Mouse (Mus musculus) G1E (cell line): ENCODE measurements around the gene Gm10271. TPM values are rescaled to one million over a fixed set of nuclear protein-coding genes. Genes with fewer than 3 reads are reported as not detected.

Experiments used
- ATAC-seq: 2 replicates; pipeline ENCODE4 v1.8.0; 2016; ENCODE audit warnings: mild to moderate bottlenecking; ENCODE audit not compliant: insufficient number of reproducible peaks, poor library complexity, low FRiP score, severe bottlenecking; ENCODE audit errors: extremely low read depth
- DNase-seq: peaks from one replicate; pipeline ENCODE4 v3.0.0; 2012; ENCODE audit warnings: low spot score
- H3K27me3 ChIP-seq: 2 replicates; pipeline ENCODE4 v1.6.1; 2012; ENCODE audit warnings: mild to moderate bottlenecking, low read length, inconsistent platforms; ENCODE audit not compliant: insufficient read depth
- H3K36me3 ChIP-seq: replicated peaks from 2 replicates; pipeline ENCODE3; 2012; ENCODE audit warnings: mild to moderate bottlenecking, inconsistent platforms
- H3K4me1 ChIP-seq: 2 replicates; pipeline ENCODE4 v1.6.1; 2012; ENCODE audit warnings: low read depth, low read length, inconsistent platforms, mixed read lengths; ENCODE audit not compliant: insufficient read depth
- H3K4me3 ChIP-seq: 2 replicates; pipeline ENCODE4 v1.5.1; 2012; ENCODE audit warnings: low read depth, mild to moderate bottlenecking, inconsistent platforms, low read length, moderate library complexity, mixed read lengths
- H3K9me3 ChIP-seq: replicated peaks from 2 replicates; pipeline ENCODE4 v1.6.1; 2012; ENCODE audit warnings: inconsistent platforms
- CTCF ChIP-seq: IDR thresholded peaks from 2 replicates; pipeline ENCODE4 v1.5.1; 2012; ENCODE audit warnings: low read depth, low read length, inconsistent platforms, mixed read lengths
- GATA1 ChIP-seq: IDR thresholded peaks from 2 replicates; pipeline ENCODE4 v1.6.1; 2012; ENCODE audit warnings: borderline replicate concordance, low read length, inconsistent platforms, mixed read lengths
- GATA2 ChIP-seq: IDR thresholded peaks from 2 replicates; pipeline ENCODE4 v1.6.1; 2012; ENCODE audit warnings: low read depth, low read length, inconsistent platforms, borderline replicate concordance
- POLR2AphosphoS5 ChIP-seq: IDR thresholded peaks from 2 replicates; pipeline ENCODE4 v1.6.1; 2012; ENCODE audit warnings: low read depth, low read length, inconsistent platforms; ENCODE audit not compliant: insufficient replicate concordance
- TAL1 ChIP-seq: conservative IDR thresholded peaks from 2 replicates; pipeline ENCODE4 v1.6.1; 2012; ENCODE audit warnings: low read depth, low read length, inconsistent platforms, mixed read lengths
- polyA plus RNA-seq: library from polyadenylated mRNA; stranded (reverse); fragments of >175 nt; gene quantifications from 2 replicates; pipeline ENCODE4 v1.2.3, GENCODE M21; 2012
- total RNA-seq, 2 experiments: library from RNA; stranded (forward) in 1 of 2; stranded (reverse) in 1 of 2; fragments of 200-1000 nt in 1 of 2; fragments of >200 nt in 1 of 2; fragmentation: Nextera tagmentation in 1 of 2; gene quantifications; 2 replicates each; pipeline ENCODE4 v1.2.3; 2014 to 2017

Gene Gm10271
- total and polyA plus RNA-seq, 3 experiments, result not detected

- peaks cover 15% of the 10 kb centered on the region; the same call in 1 of the 2 replicates for H3K27me3 ChIP-seq
- no peak for DNase-seq
- H3K4me1 ChIP-seq, result no peaks in the 10 kb centered on the region; the same call in 1 of the 2 replicates
- no peak for TF ChIP-seq TAL1
- no peak for TF ChIP-seq GATA2
- no peak for TF ChIP-seq GATA1
- TF ChIP-seq POLR2AphosphoS5, result no peak
- TF ChIP-seq CTCF, result no peak
- H3K4me3 ChIP-seq, result no peak overlapping the region
- ATAC-seq, result no peak
- H3K9me3 ChIP-seq, result no peaks in the 10 kb centered on the region
- H3K36me3 ChIP-seq, result no peaks in the 10 kb centered on the region
Measured at GRCm38 (mm10) chr10:116956483-116957158, 15.8 kb downstream of the Gm10271 start.

GRCm38 (mm10) chr10:116955191-116955590, 17.2 kb downstream of the Gm10271 start:
- Histone ChIP-seq H3K36me3 (no peaks in the 10 kb centered on the region), H3K4me1 (peaks cover 5% of the 10 kb centered on the region), H3K9me3 (no peaks in the 10 kb centered on the region), H3K27me3 (peaks cover 15% of the 10 kb centered on the region; the same call in 1 of the 2 replicates), H3K4me3 (no peak overlapping the region)
- TF ChIP-seq TAL1 (no peak), POLR2AphosphoS5 (no peak), GATA1 (no peak), CTCF (no peak), GATA2 (no peak)
- ATAC-seq (no peak), DNase-seq (no peak)

GRCm38 (mm10) chr10:116950886-116951285, 21.5 kb downstream of the Gm10271 start:
- TF ChIP-seq GATA1 (no peak), GATA2 (no peak), CTCF (no peak), TAL1 (no peak), POLR2AphosphoS5 (no peak)
- Histone ChIP-seq H3K36me3 (peaks cover 7% of the 10 kb centered on the region), H3K27me3 (no peaks in the 10 kb centered on the region), H3K4me1 (peaks cover 23% of the 10 kb centered on the region), H3K9me3 (no peaks in the 10 kb centered on the region), H3K4me3 (peak overlapping the region; percentile 85)
- no peak for ATAC-seq
- DNase-seq, result no peak

GRCm38 (mm10) chr10:116950009-116950769, 22.2 kb downstream of the Gm10271 start, which contains the start of gene Rab3ip:
Rab3ip (minus strand) TSS chr10:116950769.
- TF ChIP-seq CTCF (peak; percentile 57; the same call in 1 of the 2 replicates), TAL1 (no peak)

GRCm38 (mm10) chr10:116949111-116950008, 23.0 kb downstream of the Gm10271 start:
- Histone ChIP-seq H3K36me3 (peaks cover 15% of the 10 kb centered on the region), H3K4me3 (peak overlapping the region; percentile 85), H3K9me3 (no peaks in the 10 kb centered on the region), H3K27me3 (no peaks in the 10 kb centered on the region), H3K4me1 (peaks cover 25% of the 10 kb centered on the region)
- DNase-seq (peak; percentile 19), ATAC-seq (peak; percentile 15; the same call in 1 of the 2 replicates)
- TF ChIP-seq GATA2, result no peak
- no peak for TF ChIP-seq POLR2AphosphoS5
- TF ChIP-seq TAL1, result no peak
- TF ChIP-seq GATA1, result no peak
- TF ChIP-seq CTCF, result no peak

More at GRCm38 (mm10) chr10:116950009-116950769, 22.2 kb downstream of the Gm10271 start, which contains the start of gene Rab3ip:
- H3K4me3 ChIP-seq, result peak within 1 kb of the TSS; percentile 85
- H3K36me3 ChIP-seq, result peaks cover 11% of the 10 kb centered on the region
- no peaks in the 10 kb centered on the region for H3K27me3 ChIP-seq
- DNase-seq (peak; percentile 93), ATAC-seq (peak; percentile 55)
- peaks cover 25% of the 10 kb centered on the region for H3K4me1 ChIP-seq
- H3K9me3 ChIP-seq, result no peaks in the 10 kb centered on the region

- no peak for DNase-seq
- ATAC-seq, result no peak
- no peak overlapping the region for H3K4me3 ChIP-seq
- peaks cover 15% of the 10 kb centered on the region for H3K36me3 ChIP-seq
- H3K27me3 ChIP-seq, result no peaks in the 10 kb centered on the region
- H3K9me3 ChIP-seq, result no peaks in the 10 kb centered on the region
- peaks cover 25% of the 10 kb centered on the region for H3K4me1 ChIP-seq
- TF ChIP-seq TAL1 (no peak), GATA1 (no peak), POLR2AphosphoS5 (no peak), CTCF (no peak), GATA2 (no peak)
Measured at GRCm38 (mm10) chr10:116948414-116948813, 24.0 kb downstream of the Gm10271 start.
